Mouse (Mus musculus) lung, embryonic 16.5 days (tissue): ENCODE data around the gene Sf3a1. TPM values are rescaled to one million over a fixed set of nuclear protein-coding genes. Genes with fewer than 3 reads are reported as not detected.
A peak's percentile ranks its signal among the peaks of the same experiment; 100 is the strongest.
"Not testable (repeated sequence)": the region's sequence is repeated elsewhere in the genome, so short reads cannot be mapped to it uniquely, and the experiment has no call there.

Experiments used
- ATAC-seq: fragments of 200-750 bp; cut with Nextera tagmentation; 2 replicates; pipeline ENCODE4 v1.8.0; 2017; ENCODE audit warnings: low read depth, mild to moderate bottlenecking, moderate library complexity
- H3K27ac ChIP-seq: fragments of 300-500 bp; sonication (generic); 2 replicates; pipeline ENCODE4 v1.5.1; 2014; ENCODE audit warnings: mild to moderate bottlenecking, control low read depth, low read length
- H3K27me3 ChIP-seq: fragments of 300-500 bp; sonication (generic); 2 replicates; pipeline ENCODE4 v1.6.1; 2014; ENCODE audit warnings: low read depth, low read length, mixed read lengths; ENCODE audit not compliant: control insufficient read depth, insufficient read depth
- H3K36me3 ChIP-seq: fragments of 300-500 bp; sonication (generic); 2 replicates; pipeline ENCODE4 v1.6.1; 2014; ENCODE audit warnings: low read length; ENCODE audit not compliant: control insufficient read depth, insufficient read depth
- H3K4me1 ChIP-seq: fragments of 300-500 bp; sonication (generic); replicated peaks from 2 replicates; pipeline ENCODE4 v1.6.1; 2014; ENCODE audit warnings: low read length, mixed read lengths; ENCODE audit not compliant: control insufficient read depth, insufficient read depth
- H3K4me2 ChIP-seq: fragments of 300-500 bp; sonication (generic); 2 replicates; pipeline ENCODE4 v1.6.1; 2014; ENCODE audit warnings: low read depth, low read length, control low read depth
- H3K4me3 ChIP-seq: fragments of 300-500 bp; sonication (generic); 2 replicates; pipeline ENCODE4 v1.5.1; 2014; ENCODE audit warnings: mild to moderate bottlenecking, low read length, control low read depth
- H3K9ac ChIP-seq: fragments of 300-500 bp; sonication (generic); 2 replicates; pipeline ENCODE4 v1.6.1; 2014; ENCODE audit warnings: low read length, control low read depth
- H3K9me3 ChIP-seq: fragments of 300-500 bp; sonication (generic); 2 replicates; pipeline ENCODE4 v1.6.1; 2016; ENCODE audit warnings: low read length; ENCODE audit not compliant: control insufficient read depth
- WGBS: fragments of 180-500 bp; shearing (Covaris S2); extraction: QIAGEN DNeasy Blood & Tissue Kit; methylation state at CpG from one replicate; pipeline ENCODE4 v1.1.7; 2014; 5-methylcytosine and 5-hydroxymethylcytosine counted together
- polyA plus RNA-seq: library from polyadenylated mRNA; unstranded; fragments of >200 nt; fragmentation: Nextera tagmentation; extraction: Ambion mirVana; gene quantifications from 2 replicates; pipeline ENCODE4 v1.2.1, GENCODE M21; 2015

The Sf3a1 gene
- polyA plus RNA-seq, result 42.1 and 48.9 TPM in 2 replicates

DNA sequence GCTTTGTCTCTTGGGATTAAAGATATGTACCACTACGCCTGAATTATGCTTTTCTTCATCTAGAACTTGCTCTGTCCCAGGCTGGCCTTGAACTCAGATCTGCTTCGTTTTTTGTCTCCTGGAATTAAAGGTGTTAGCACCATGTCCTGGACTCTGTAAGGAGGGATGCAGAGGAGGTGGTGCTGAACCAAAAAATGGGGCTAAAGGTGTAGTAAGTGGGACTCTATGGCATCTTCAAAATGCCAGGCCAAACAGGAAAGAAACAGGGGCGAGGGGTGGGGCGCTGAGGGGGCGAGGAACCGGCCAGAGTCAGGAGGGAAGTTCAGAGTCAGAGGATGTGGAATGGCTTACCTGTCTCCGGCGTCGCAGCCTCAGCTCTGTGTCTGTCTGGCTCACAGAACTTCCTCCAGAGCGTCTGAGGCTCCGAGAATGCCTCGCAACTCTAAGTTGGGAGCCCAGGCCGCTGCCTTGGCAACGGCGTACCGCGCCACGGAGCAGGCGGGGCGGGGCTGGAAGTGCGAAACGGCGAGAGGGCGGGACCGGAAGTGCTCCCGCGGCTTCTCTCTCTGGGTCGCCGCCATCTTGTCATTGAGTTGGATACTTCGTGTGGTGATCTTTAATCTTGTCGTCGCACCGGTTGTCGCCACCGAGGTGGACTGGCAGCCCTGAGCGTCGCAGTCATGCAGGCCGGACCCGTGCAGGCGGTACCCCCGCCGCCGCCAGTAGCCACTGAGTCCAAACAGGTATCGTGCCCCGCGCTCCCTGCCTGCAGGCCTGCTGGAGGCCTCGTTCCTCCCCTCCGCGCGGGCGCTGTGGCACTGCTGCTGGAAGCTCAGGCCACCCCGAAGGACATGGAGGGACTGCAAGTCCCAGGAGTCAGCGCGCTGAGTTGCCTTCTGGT, at the start of gene Sf3a1, which contains the start of gene Ccdc157:
Sf3a1 (plus strand) TSS at position 543 of the 901 bp plus-strand sequence.
Ccdc157 (minus strand) TSS at position 486 of the 901 bp plus-strand sequence.
- Histone ChIP-seq H3K27me3 (no peaks in the 10 kb centered on the region), H3K9ac (peak within 1 kb of the TSS; percentile 86), H3K36me3 (peaks cover 11% of the 10 kb centered on the region), H3K4me3 (peak within 1 kb of the TSS; percentile 84), H3K9me3 (no peaks in the 10 kb centered on the region), H3K4me1 (peaks cover 17% of the 10 kb centered on the region), H3K4me2 (peak within 1 kb of the TSS; percentile 68), H3K27ac (peak within 1 kb of the TSS; percentile 79)
- ATAC-seq, result peak; percentile 98
- 2% methylated on average over 54 of the region's 54 CpGs for WGBS

DNA sequence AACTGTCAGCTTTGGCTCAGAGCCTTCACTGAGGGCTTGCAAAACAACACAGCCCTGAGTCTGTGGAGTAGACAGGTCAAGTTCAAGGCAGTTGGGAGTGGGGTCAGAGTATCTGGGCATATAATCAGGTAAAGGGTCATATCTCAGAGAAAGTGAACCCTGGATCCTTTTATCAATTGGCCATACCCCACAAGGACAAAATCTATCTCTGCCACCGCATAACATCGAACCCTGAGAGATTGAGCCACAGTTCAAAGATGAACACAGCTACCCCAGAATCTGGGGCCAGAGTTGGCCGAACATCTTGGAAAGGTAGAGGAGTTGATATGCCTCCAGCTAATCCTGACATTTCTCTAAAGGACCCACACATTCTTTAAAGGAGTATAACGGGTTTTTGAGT, 48.1 kb upstream of the Sf3a1 start:
- H3K4me3 ChIP-seq, result no peak overlapping the region
- H3K4me2 ChIP-seq, result no peak overlapping the region
- H3K27ac ChIP-seq, result no peak overlapping the region
- H3K27me3 ChIP-seq, result no peaks in the 10 kb centered on the region
- H3K9me3 ChIP-seq, result no peaks in the 10 kb centered on the region
- WGBS, result 77% methylated on average over 4 of the region's 4 CpGs
- ATAC-seq, result no peak
- no peaks in the 10 kb centered on the region for H3K36me3 ChIP-seq
- H3K9ac ChIP-seq, result no peak overlapping the region
- no peaks in the 10 kb centered on the region for H3K4me1 ChIP-seq

DNA sequence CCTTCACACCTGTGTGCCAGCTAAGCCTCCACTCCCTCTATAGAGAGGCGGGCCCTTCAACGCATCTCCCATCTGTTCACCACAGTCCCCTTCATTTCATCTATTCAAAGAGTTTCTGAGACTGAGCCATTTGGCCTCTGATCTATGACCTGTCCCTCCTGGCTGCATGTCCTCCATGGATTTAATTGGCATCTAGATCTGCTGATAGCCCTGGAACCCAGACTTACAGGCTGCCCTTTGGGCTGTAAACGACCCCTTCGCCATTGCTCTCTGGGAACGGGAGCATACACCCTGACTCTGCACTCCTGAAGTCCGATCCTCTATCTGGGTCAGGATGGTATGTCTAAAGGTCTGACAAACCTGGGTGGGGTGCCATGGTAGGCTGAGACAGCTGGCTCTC, 47.3 kb upstream of the Sf3a1 start:
- no peaks in the 10 kb centered on the region for H3K36me3 ChIP-seq
- ATAC-seq, result no peak
- H3K27ac ChIP-seq, result no peak overlapping the region
- H3K4me2 ChIP-seq, result no peak overlapping the region
- peaks cover 4% of the 10 kb centered on the region; the same call in 1 of the 2 replicates for H3K4me1 ChIP-seq
- WGBS, result 82% methylated on average over 6 of the region's 6 CpGs
- H3K27me3 ChIP-seq, result no peaks in the 10 kb centered on the region
- no peaks in the 10 kb centered on the region for H3K9me3 ChIP-seq
- no peak overlapping the region for H3K4me3 ChIP-seq
- no peak overlapping the region for H3K9ac ChIP-seq

DNA sequence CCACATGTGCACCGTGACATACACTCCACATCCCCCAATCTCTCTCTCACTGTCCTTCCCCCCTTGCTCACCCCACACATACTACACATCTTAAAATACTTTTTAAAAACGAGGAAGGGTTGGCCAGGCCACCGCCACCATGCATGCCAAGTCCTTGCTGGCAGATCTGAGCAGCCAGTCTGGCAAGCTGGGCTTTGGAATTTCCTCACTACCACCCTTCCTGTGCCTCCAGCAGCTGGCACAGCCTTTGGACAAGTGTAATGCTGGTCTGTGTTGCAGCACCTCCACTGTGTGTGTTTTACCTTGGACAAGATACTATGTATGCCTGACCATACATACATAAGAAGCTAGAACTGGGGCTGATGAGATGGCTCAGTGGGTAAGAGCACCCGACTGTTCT, 46.7 kb upstream of the Sf3a1 start:
- H3K4me3 ChIP-seq, result no peak overlapping the region
- no peaks in the 10 kb centered on the region for H3K9me3 ChIP-seq
- no peak overlapping the region for H3K4me2 ChIP-seq
- no peaks in the 10 kb centered on the region for H3K27me3 ChIP-seq
- no peak overlapping the region for H3K27ac ChIP-seq
- no peaks in the 10 kb centered on the region for H3K36me3 ChIP-seq
- no peak for ATAC-seq
- 72% methylated on average over 4 of the region's 4 CpGs for WGBS
- no peak overlapping the region for H3K9ac ChIP-seq
- peaks cover 10% of the 10 kb centered on the region for H3K4me1 ChIP-seq

DNA sequence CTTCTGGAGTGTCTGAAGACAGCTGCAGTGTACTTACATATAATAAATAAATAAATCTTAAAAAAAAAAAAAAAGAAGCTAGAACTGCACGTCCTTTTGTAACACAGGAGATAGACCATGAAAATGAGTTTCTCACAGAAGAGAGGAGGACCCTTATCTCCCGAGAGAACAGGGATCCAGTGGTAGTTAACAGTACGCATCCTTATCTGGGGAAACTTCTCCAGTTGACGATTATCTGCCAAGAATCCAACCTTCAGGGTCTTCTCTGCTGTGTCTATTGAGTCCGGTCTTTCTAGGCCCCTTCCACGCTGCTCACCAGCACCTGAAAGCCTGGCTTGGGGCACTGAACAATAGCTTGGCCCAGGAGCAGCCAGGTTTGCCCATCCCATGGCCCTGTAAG, 46.2 kb upstream of the Sf3a1 start:
- 62% methylated on average over 6 of the region's 6 CpGs for WGBS
- no peaks in the 10 kb centered on the region for H3K36me3 ChIP-seq
- no peak overlapping the region for H3K27ac ChIP-seq
- H3K9me3 ChIP-seq, result no peaks in the 10 kb centered on the region
- ATAC-seq, result no peak
- H3K9ac ChIP-seq, result no peak overlapping the region
- H3K4me2 ChIP-seq, result no peak overlapping the region
- peaks cover 12% of the 10 kb centered on the region for H3K4me1 ChIP-seq
- H3K27me3 ChIP-seq, result no peaks in the 10 kb centered on the region
- no peak overlapping the region for H3K4me3 ChIP-seq

DNA sequence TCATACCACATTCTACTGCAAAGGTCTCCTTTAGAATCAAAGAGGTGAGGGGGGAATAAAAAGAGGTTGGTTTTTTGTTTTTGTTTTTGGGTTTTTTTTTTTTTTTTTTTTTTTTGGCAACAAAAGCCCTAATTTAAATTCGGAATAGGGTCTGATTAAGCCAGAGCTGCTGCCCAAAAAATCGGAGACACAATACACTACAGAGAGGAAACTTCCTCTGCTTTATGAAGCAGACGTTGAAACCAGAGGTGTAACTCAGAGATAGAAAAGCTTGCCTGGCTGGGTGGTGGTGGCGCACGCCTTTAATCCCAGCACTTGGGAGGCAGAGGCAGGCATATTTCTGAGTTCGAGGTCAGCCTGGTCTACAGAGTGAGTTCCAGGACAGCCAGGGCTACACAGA, 45.6 kb upstream of the Sf3a1 start:
- H3K27ac ChIP-seq, H3K36me3 ChIP-seq, H3K9ac ChIP-seq, ATAC-seq, H3K4me3 ChIP-seq, H3K4me2 ChIP-seq, H3K9me3 ChIP-seq, H3K27me3 ChIP-seq: not testable (repeated sequence)
- peaks cover 14% of the 10 kb centered on the region for H3K4me1 ChIP-seq
- WGBS, result 79% methylated on average over 6 of the region's 6 CpGs

DNA sequence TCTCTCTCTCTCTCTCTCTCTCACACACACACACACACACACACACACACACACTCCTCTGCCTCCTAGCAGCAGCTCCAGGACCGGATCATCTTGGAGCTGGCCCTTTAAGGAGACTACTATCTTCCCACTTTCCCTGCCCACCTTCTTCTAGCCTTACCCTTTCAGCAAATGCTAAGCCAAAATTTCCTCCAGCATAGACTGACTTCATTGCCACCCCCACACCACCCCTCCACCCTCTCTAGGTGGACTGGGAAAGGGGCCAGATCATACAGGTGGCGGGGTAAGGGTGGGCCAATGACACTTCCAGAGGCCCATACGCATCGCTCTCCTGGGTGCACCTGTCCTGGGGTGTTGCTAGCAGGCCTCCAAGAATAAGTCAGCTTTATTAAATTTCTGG, 44.7 kb upstream of the Sf3a1 start:
- Histone ChIP-seq H3K4me1 (peaks cover 14% of the 10 kb centered on the region), H3K9me3 (no peaks in the 10 kb centered on the region), H3K4me3 (no peak overlapping the region), H3K36me3 (no peaks in the 10 kb centered on the region), H3K27ac (no peak overlapping the region), H3K27me3 (no peaks in the 10 kb centered on the region), H3K4me2 (no peak overlapping the region), H3K9ac (no peak overlapping the region)
- WGBS, result 74% methylated on average over 4 of the region's 4 CpGs
- ATAC-seq, result no peak

DNA sequence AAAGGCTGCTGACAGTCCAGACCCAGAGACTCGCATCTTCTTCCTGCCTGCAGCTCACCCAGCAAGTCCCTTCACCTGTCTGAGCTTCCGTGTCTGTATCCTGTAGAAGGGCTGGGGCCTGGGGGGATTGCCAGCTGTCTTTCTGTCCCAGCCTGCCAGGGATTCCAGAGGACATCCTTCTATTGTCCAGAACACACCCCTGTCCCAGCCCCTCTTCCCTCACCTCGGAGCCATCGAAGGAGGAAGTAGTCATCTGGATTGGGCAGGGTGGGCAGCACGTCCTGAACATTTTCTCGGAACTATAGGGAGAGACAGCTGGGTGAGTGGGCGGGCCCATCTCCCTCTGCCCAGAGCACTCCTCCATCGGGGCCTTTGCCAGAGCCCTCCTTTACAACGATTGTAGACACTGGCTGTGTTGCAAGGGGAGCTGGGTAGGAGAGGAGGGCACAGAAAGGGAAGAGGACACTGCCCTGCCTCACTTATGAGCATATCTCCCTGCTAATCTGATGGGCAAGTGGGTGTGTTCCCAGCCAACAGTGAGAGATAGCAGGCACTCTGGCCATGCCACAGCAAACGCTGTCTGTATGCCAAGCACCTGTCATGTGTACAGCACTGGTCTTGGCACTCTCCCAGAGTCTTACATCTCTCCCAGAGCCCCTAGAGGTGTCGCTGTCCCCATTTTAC, 43.5 kb upstream of the Sf3a1 start:
- peaks cover 14% of the 10 kb centered on the region for H3K4me1 ChIP-seq
- no peaks in the 10 kb centered on the region for H3K9me3 ChIP-seq
- no peak overlapping the region for H3K9ac ChIP-seq
- H3K27me3 ChIP-seq, result no peaks in the 10 kb centered on the region
- no peak for ATAC-seq
- H3K4me2 ChIP-seq, result no peak overlapping the region
- 47% methylated on average over 11 of the region's 11 CpGs for WGBS
- no peak overlapping the region for H3K27ac ChIP-seq
- H3K36me3 ChIP-seq, result no peaks in the 10 kb centered on the region
- H3K4me3 ChIP-seq, result no peak overlapping the region

DNA sequence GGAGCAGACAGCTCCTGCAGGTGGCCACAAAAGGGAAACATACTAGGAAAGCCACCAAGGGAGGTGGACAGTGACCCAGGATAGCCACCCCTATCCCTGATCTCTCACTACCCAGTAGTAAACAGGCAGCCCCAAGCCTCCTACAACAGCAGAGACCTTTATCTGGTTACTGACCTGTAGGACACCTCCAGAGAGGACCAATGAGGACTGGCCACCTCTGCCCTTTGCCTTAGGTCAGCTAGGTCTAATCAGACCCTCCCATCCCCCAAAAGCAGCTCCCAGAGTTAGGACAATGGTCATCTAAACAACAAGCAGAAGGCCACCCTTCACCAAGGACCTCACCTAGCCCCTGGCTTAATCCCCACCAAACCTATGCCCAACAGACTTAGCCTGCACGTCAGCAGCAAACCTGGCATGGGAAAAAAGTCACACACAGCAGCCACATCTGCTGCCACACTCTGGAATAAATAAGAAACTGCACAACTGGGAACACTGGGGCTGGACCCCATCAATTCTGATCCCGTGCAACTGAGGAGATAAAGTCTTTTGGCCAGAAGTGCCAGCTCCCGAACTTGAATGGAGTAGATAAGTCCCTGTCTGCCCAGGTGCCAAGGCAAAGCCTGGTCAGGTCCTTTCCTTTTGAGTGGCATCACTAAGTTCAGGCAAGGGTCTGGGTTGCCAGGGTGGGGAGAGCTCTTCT, 42.6 kb upstream of the Sf3a1 start:
- H3K9ac ChIP-seq, result peak overlapping the region; percentile 69; the same call in 1 of the 2 replicates
- ATAC-seq, result no peak

More for the DNA sequence above, 42.6 kb upstream of the Sf3a1 start:
- 12% methylated on average over 3 of the region's 3 CpGs for WGBS
- Histone ChIP-seq H3K36me3 (no peaks in the 10 kb centered on the region), H3K4me3 (peak overlapping the region; percentile 59), H3K9me3 (no peaks in the 10 kb centered on the region), H3K4me2 (peak overlapping the region; percentile 88), H3K27ac (no peak overlapping the region), H3K27me3 (no peaks in the 10 kb centered on the region), H3K4me1 (peaks cover 14% of the 10 kb centered on the region)
